Mouse (Mus musculus): ENCODE measurements around the gene Cmtm2a. TPM values are rescaled to one million over a fixed set of nuclear protein-coding genes. Genes with fewer than 3 reads are reported as not detected.
"Not testable (repeated sequence)": the region's sequence is repeated elsewhere in the genome, so short reads cannot be mapped to it uniquely, and the experiment has no call there.

Gene Cmtm2a
- total RNA-seq, 2 experiments from 2014 or later: not detected

DNA sequence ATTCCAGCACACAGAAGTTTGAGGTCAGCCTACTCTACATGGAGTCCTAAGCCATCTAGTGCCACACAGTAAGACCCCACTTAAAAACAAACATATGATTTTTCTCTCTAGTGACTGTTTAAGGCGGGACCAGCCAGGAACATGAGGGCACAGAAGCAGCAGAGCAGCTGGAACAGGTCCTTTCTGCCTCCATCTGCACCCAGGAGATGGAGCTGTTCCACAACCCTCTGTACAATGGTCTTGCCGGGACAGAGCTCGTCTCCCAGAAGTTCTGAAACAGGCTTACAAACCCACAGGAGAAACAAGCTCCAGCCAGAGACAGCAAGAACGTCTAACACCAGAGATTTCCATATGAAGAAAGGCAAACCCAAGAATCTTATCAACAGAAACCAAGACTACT, 20.3 kb upstream of the Cmtm2a start:
- no peak overlapping the region for H3K27ac ChIP-seq
- no peak for DNase-seq (ENCODE audit: low spot score in 2 of 2)
- H3K4me3 ChIP-seq: no peak overlapping the region
- TF ChIP-seq CTCF (conservative IDR thresholded peaks at IDR 0.05): peak; percentile 67

DNA sequence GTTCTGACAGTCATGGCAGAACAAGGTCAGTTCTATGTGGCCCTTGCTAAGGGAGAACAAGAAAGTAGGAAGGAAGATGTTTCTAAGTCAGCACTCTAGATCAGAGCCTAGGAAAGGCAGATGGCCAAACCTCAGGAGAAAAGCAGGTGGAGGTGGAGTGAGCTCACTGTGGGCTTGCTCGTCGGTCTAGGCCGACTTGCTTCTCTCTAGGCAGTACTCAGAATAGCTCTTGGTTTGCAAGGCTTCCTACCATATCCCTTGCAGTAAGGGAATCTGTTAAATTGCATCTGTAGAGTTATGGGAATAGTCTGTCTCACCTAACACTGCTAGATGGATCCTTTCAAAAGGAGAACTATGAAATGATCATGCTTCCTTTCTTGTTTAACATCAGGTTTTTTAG, 19.0 kb upstream of the Cmtm2a start:
- H3K4me3 ChIP-seq; DNase-seq (ENCODE audit: low spot score in 2 of 2); H3K27ac ChIP-seq: not testable (repeated sequence)

DNA sequence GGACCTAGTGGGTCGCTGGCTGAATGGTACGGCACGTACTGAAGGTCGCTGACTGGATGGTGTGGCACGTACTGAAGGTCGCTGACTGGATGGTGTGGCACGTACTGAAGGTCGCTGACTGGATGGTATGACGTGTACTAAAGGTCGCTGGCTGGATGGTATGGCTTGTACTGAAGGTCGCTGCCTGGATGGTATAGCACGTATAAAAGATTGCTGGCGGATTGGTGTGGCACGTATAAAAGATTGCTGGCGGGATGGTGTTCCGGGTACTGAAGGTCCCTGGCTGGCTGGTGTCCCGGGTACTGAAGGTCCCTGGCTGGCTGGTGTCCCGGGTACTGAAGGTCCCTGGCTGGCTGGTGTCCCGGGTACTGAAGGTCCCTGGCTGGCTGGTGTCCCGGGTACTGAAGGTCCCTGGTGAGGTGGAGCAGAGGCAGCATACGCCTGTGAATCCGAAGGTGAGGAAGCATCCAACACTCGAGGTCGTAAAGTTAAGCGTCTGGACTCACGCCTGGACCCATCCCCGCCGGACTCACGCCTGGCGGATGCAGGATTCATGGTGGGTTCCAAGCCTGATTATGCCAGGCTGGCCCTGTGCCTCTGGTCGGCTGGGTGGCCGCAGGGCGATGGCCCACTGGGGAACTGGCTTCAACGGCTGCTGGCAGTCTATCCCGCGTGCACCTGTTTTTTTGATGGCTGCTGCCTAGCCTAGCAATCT, 16.6 kb upstream of the Cmtm2a start, which contains the start of the genes Gm45711 and Cmtm1:
Gene Gm45711 (minus strand): TSS at position 641 of the 715 bp plus-strand sequence.
Gene Cmtm1 (minus strand): TSS at position 705 of the 715 bp plus-strand sequence.
- H3K4me3 ChIP-seq; DNase-seq (ENCODE audit: low spot score in 2 of 2): not testable (repeated sequence)
- peak within 1 kb of the TSS; percentile 29; the same call in 1 of the 2 replicates for H3K27ac ChIP-seq

DNA sequence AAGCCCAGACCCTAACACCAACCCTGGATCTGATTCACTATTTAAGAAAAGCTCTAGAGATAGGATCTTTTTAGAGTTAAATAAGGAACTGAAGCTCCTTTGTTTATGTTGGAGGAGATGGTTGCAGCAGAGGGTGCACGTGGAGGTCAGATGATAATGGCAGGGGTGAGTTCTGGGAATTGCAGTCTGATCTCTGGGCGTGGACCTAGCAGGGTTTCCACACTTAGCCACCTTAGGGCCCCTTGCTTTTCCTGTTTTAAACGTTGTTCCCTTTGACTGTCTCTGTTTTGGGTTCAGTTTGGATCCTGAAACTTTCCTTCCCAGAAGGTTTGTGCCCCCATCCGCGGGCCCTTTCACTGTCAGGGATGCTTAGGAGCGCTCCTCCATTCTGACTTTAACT, 15.4 kb upstream of the Cmtm2a start:
- not testable (repeated sequence) for DNase-seq (ENCODE audit: low spot score in 2 of 2); H3K27ac ChIP-seq; H3K4me3 ChIP-seq

DNA sequence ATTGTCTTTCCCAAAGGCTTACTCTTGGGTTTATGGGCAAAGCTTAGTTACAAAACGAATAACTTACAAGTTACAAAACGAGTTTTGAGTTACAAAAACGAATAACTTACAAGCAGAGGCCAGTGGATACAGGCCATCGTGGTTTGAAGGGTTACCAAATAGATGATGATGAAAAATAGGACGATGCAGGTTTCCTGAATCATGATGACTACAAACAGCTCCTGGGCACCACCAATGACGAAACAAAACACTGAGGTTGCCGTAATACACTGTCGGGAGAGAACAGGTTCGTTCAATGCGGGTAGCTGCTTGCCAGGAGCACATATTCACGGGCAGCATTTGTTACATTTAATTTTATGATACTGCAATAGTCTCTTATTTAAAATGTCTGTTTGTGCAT, 12.0 kb upstream of the Cmtm2a start:
- no peak for TF ChIP-seq CTCF (conservative IDR thresholded peaks at IDR 0.05)
- no peak overlapping the region for H3K4me3 ChIP-seq

DNA sequence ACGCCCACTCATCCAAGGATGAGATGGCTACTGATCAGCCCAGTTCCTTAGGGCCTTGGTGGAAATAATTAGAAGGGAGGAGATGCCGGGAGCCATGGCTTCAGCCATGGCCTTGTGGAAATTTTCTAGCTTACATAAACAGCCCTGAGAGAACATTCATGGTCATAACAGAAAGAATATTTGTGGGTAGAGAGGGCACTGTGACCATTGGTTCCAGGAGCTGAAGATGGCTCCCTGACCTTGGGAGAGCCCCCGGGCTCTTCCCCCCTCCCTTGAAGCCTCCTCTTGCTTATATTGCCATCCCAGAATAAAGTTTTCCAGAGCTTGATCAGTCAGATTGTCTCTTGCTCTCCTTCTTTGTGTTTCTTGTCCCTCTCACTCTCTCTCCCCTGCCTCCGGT, 9.6 kb upstream of the Cmtm2a start:
- not testable (repeated sequence) for H3K4me3 ChIP-seq; H3K27ac ChIP-seq; DNase-seq (ENCODE audit: low spot score in 2 of 2)

More for the DNA sequence above, 12.0 kb upstream of the Cmtm2a start:
- no peak overlapping the region for H3K27ac ChIP-seq
- no peak for DNase-seq (ENCODE audit: low spot score in 2 of 2)

DNA sequence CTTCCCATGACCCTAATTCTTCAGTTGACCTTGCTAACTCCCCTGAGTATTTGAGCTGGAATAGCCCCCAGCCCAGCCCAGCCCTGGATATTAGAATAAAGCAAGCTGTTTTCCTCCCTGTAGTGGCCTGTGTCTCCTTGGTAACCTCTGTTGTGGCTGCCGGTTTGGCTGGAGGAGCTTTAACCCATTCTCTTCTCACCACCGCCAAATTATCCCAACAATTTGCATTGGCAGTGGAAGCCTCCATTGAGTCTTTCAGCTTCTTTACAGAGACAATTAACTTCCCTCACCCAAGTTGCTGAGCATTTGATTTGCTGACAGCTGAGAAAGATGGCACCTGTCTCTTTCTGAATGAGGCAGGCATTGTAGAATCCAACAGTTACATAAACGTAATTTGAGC, 8.6 kb upstream of the Cmtm2a start:
- H3K4me3 ChIP-seq: not testable (repeated sequence)
- peak overlapping the region; percentile 36; the same call in 1 of the 2 replicates for H3K27ac ChIP-seq
- peak in 1 of 2 experiments; percentile 4 for DNase-seq (ENCODE audit: low spot score in 2 of 2)

DNA sequence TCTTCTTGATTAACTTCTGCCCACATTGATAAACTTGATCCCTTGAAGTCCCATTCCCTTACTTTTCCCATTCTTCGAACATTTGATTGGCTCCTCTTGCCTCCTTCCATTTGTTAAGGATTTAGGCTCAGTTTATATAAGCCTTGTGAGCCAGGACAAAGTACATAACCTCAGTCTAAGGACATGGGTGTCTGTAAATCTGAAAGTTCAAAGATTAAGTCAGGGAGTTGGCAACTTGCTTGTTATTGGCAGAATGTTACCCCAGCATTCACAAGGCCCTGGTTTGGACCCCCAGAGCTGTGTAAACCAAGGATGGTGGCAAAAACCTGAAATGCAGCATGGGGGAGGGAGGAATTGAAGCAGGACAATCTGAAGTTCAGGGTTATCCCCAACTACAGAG, 1.4 kb upstream of the Cmtm2a start:
- DNase-seq (ENCODE audit: low spot score in 2 of 2): no peak
- no peak for TF ChIP-seq CTCF (conservative IDR thresholded peaks at IDR 0.05)
- Histone ChIP-seq H3K27ac (no peak overlapping the region), H3K4me3 (no peak overlapping the region)

DNA sequence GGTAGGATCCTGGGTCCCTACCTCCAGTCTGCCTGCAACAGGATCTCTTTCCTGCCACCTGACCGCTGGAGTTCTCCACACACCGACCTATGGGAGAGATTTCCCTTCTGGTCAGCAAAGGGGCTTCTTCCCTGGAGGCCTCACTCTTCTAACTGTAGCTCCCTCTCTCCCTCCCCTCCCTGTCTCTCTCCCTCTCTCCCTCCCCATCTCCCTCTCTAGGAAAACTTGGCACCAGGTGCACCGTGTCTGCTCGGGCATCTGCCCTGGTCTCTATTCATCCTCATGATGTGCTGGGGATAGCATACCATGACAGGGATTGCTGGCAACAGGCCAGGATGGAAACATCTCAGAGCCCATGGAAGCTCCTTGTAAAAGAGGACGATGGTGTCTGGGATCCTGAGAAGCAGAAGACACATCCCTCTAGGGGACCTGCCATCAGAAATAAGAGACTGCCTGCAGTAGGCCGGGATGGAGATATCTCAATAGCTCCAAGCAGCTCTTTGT, 24.0 kb downstream of the Cmtm2a start:
- no peak overlapping the region for H3K27ac ChIP-seq
- TF ChIP-seq CTCF (conservative IDR thresholded peaks at IDR 0.05): no peak
- no peak for DNase-seq (ENCODE audit: low spot score in 2 of 2)
- H3K4me3 ChIP-seq: no peak overlapping the region

DNA sequence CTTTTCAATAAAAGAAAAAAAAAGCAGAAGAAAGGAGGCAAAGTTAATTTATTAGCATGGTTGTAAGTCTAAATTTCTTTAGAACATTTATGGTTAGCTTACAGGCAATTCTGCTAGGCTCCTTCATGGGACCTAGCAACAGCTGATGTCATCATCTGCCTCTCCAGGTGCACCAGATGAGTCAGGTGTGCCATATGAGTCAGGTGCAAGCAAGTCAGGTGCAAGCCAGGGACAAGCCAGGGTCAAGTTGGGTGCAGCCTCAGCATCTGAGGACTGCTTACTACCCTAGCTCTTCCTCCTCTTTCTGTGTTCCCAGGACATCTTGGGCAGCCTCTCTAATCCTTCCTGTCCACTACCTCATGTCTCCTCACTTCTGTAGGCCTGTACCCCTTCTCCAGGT, 24.6 kb downstream of the Cmtm2a start:
- Histone ChIP-seq H3K27ac (no peak overlapping the region), H3K4me3 (no peak overlapping the region)
- DNase-seq (ENCODE audit: low spot score in 2 of 2): no peak
- TF ChIP-seq CTCF (conservative IDR thresholded peaks at IDR 0.05): no peak

DNA sequence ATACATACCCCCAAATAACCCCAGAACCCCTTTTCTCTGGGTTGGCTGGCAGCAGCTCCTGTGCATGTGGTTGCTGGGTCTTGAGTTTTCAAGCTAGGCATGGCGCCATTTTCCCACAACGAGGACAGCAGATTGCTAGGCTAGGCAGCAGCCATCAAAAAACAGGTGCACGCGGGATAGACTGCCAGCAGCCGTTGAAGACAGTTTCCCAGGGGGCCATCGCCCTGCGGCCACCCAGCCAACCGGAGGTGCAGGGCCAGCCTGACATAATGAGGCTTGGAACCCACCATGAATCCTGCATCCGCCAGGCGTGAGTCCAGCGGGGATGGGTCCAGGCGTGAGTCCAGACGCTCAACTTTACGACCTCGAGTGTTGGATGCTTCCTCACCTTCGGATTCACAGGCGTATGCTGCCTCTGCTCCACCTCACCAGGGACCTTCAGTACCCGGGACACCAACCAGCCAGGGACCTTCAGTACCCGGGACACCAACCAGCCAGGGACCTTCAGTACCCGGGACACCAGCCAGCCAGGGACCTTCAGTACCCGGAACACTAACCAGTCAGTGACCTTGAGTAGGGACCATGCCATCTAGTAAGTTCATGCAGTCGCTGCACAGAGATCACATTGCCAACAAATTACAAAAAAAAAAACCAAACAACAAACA, 28.6 kb downstream of the Cmtm2a start:
- DNase-seq (ENCODE audit: low spot score in 2 of 2); H3K4me3 ChIP-seq; H3K27ac ChIP-seq: not testable (repeated sequence)

DNA sequence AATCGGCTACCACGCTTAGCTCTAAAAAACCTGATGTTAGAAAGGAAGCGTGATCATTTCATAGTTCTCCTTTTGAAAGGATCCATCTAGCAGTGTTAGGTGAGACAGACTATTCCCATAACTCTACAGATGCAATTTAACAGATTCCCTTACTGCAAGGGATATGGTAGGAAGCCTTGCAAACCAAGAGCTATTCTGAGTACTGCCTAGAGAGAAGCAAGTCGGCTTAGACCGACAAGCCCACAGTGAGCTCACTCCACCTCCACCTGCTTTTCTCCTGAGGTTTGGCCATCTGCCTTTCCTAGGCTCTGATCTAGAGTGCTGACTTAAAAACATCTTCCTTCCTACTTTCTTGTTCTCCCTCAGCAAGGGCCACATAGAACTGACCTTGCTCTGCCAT, 31.2 kb downstream of the Cmtm2a start:
- not testable (repeated sequence) for H3K27ac ChIP-seq; H3K4me3 ChIP-seq; DNase-seq (ENCODE audit: low spot score in 2 of 2)

DNA sequence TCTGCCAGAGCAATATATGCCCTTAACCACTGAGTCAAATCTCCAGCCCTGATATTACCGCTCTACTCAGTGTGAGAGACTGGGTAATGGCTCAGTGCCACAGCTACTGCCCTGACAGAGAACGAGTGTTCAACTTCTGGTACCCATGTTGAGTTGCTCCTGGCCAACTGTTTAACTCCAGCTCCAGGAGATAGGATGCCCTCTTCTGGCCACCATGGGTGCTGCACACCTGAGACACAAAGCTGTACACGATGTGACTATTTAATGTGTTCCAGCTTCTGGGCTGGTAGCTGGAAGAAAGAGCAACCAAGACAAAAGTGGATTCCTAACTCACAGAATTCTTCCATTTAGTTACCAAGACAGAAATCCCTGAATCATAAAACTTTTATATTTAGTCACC, 40.0 kb downstream of the Cmtm2a start:
- Histone ChIP-seq H3K27ac (no peak overlapping the region), H3K4me3 (no peak overlapping the region)
- no peak for DNase-seq (ENCODE audit: low spot score in 2 of 2)
- TF ChIP-seq CTCF (conservative IDR thresholded peaks at IDR 0.05): peak; percentile 51

DNA sequence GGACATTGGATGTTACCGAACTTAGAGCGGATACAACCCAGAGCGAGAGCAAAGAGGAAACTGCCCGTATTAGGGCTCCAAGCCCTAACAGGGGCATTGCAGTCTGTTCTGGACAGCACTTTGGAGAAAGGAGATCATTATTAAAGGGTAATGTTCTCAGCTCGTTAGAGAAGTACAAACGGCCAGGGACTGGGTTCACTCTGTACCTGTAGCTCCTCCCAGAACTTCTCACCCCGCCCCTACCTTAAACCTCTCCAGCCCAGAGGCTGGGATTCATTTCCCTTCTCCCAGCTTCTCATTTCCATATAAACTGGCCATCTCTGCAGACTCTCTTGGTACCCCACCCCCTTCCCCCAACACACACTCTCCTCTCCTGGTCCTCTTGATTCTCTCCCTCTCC, 41.5 kb downstream of the Cmtm2a start:
- Histone ChIP-seq H3K4me3 (peak overlapping the region; percentile 83), H3K27ac (no peak overlapping the region)
- DNase-seq (ENCODE audit: low spot score in 2 of 2): no peak
- TF ChIP-seq CTCF (conservative IDR thresholded peaks at IDR 0.05): no peak

Data from layer of hippocampus, adult 2 months (tissue).